Mouse (Mus musculus): ENCODE results near the gene Krtap9-5. TPM values are rescaled to one million over a fixed set of nuclear protein-coding genes. Genes with fewer than 3 reads are reported as not detected.

Krtap9-5 gene
- polyA plus RNA-seq (2017; shearing (Covaris generic)), result not detected

DNA sequence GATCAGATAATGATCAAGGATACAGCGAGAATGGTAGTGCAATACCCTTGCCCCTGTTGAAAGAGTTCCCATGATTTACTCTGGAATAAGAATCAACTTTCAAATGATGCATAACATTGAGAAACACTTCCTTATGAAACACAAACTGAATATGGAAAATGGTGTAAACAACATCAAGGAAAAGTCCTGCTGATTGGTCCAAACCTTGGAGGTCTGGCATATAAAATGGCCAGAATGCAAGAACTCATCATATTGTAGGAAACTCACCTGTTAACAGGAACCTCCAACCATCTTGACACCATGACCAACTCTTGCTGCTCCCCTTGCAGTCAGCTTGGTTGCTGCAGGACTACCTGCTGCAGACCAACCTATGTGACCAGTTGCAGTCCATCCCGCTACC, at the start of gene Krtap9-5:
TSS of gene Krtap9-5 (plus strand) at position 301 of the 400 bp plus-strand sequence.

GRCm38 (mm10) chr11:99907620-99908019, 40.7 kb upstream of the Krtap9-5 start, which contains the start of gene Krtap31-1:
Gene Krtap31-1, plus strand, starts transcription at chr11:99907920.

DNA sequence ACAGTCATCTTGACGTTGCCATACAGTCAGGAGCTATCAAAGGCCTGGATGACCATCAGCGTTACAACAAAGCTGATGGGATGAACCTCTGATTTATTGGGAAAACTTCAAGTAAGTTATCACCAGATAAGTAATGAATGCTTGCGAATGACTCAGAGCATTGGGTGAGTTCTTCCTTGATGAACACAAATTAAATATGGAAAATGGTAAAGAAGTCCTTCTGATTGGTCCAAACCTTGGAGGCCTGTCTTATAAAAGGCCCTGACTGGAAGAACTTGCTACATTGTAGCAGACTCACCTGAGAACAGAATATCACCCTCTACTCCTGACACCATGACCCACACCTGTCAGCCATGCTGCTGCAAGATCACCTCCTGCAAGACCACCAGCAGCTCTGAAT, 33.8 kb upstream of the Krtap9-5 start, which contains the start of gene Gm11565:
TSS of gene Gm11565 (plus strand) at position 301 of the 400 bp plus-strand sequence.

GRCm38 (mm10) chr11:99935991-99936390, 12.3 kb upstream of the Krtap9-5 start, which contains the start of gene Krtap31-2:
Gene Krtap31-2, plus strand, starts transcription at chr11:99936291.

GRCm38 (mm10) chr11:99978953-99979352, 30.7 kb downstream of the Krtap9-5 start, which contains the start of gene Krtap29-1:
Gene Krtap29-1, minus strand, starts transcription at chr11:99979053.

DNA sequence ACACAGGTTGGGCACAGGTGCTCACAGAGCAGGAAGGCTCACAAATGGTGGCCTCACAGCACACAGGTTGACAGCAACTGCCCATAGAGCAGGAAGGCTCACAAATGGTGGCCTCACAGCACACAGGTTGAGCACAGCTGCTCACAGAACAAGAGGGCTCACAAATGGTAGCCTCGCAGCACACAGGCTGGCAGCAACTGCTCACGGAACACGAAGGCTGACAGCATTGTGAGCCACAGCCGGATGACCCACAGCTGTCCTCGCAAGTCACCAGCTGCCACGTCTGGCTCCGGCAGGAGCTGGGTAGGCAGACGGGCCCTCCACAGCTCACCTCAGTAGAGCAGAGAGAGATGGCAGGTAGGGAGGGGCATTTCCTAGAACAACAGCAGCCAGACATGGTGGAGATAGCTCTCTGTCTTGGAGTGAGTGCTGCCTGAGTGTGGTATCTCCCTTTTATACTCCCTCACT, 37.9 kb downstream of the Krtap9-5 start, which contains the start of gene Krtap16-1:
TSS of gene Krtap16-1 (minus strand) at position 418 of the 468 bp plus-strand sequence.

GRCm38 (mm10) chr11:99993620-99994383, 45.5 kb downstream of the Krtap9-5 start, which contains the start of gene Krtap17-1:
Gene Krtap17-1, minus strand, starts transcription at chr11:99993994.

Other genes with a start within 250 kb of the Krtap9-5 start
- not detected for gene Gm14180, start 214.2 kb upstream of the Krtap9-5 start, polyA plus RNA-seq (2017; shearing (Covaris generic))
- gene Gm11595, start 175.6 kb upstream of the Krtap9-5 start, polyA plus RNA-seq (2017; shearing (Covaris generic)), result under 1 TPM in 1 of 2 experiments, not detected in 1; 0.32 TPM
- gene Krtap4-8, start 167.8 kb upstream of the Krtap9-5 start, polyA plus RNA-seq (2017; shearing (Covaris generic)), result not detected
- not detected for gene Krtap4-9, start 163.3 kb upstream of the Krtap9-5 start, polyA plus RNA-seq (2017; shearing (Covaris generic))
- gene Gm11596, start 155.0 kb upstream of the Krtap9-5 start, polyA plus RNA-seq (2017; shearing (Covaris generic)), result not detected
- not detected for gene Gm11569, start 149.5 kb upstream of the Krtap9-5 start, polyA plus RNA-seq (2017; shearing (Covaris generic))
- not detected for gene Gm11554, start 144.0 kb upstream of the Krtap9-5 start, polyA plus RNA-seq (2017; shearing (Covaris generic))
- not detected for gene Krtap4-13, start 138.6 kb upstream of the Krtap9-5 start, polyA plus RNA-seq (2017; shearing (Covaris generic))
- not detected for gene Gm11564, start 132.8 kb upstream of the Krtap9-5 start, polyA plus RNA-seq (2017; shearing (Covaris generic))
- not detected for gene 2300003K06Rik, start 110.4 kb upstream of the Krtap9-5 start, polyA plus RNA-seq (2017; shearing (Covaris generic))
- not detected for gene Krtap4-16, start 96.9 kb upstream of the Krtap9-5 start, polyA plus RNA-seq (2017; shearing (Covaris generic))
- gene Gm11568, start 90.6 kb upstream of the Krtap9-5 start, polyA plus RNA-seq (2017; shearing (Covaris generic)), result under 1 TPM in 1 of 2 experiments, not detected in 1; 0.55 TPM
- gene Gm11559, start 84.0 kb upstream of the Krtap9-5 start, polyA plus RNA-seq (2017; shearing (Covaris generic)), result not detected
- gene Krtap9-1, start 75.1 kb upstream of the Krtap9-5 start, polyA plus RNA-seq (2017; shearing (Covaris generic)), result not detected
- gene Gm11567, start 69.3 kb upstream of the Krtap9-5 start, polyA plus RNA-seq (2017; shearing (Covaris generic)), result not detected
- not detected for gene Krtap31-1, start 40.6 kb upstream of the Krtap9-5 start, polyA plus RNA-seq (2017; shearing (Covaris generic))
- not detected for gene Gm11565, start 33.7 kb upstream of the Krtap9-5 start, polyA plus RNA-seq (2017; shearing (Covaris generic))
- gene Krtap31-2, start 12.2 kb upstream of the Krtap9-5 start, polyA plus RNA-seq (2017; shearing (Covaris generic)), result not detected
- not detected for gene Krtap29-1, start 30.6 kb downstream of the Krtap9-5 start, polyA plus RNA-seq (2017; shearing (Covaris generic))
- not detected for gene Krtap16-1, start 38.1 kb downstream of the Krtap9-5 start, polyA plus RNA-seq (2017; shearing (Covaris generic))
- gene Krtap17-1, start 45.5 kb downstream of the Krtap9-5 start, polyA plus RNA-seq (2017; shearing (Covaris generic)), result not detected
- under 1 TPM in 1 of 2 experiments, not detected in 1; 0.23 TPM for gene Krt33a, start 67.7 kb downstream of the Krtap9-5 start, polyA plus RNA-seq (2017; shearing (Covaris generic))
- not detected for gene Krt33b, start 81.4 kb downstream of the Krtap9-5 start, polyA plus RNA-seq (2017; shearing (Covaris generic))
- not detected for gene Krt34, start 93.1 kb downstream of the Krtap9-5 start, polyA plus RNA-seq (2017; shearing (Covaris generic))
- gene Krt31, start 102.1 kb downstream of the Krtap9-5 start, polyA plus RNA-seq (2017; shearing (Covaris generic)), result under 1 TPM in 1 of 2 experiments, not detected in 1; 0.15 TPM
- not detected for gene Krt32, start 139.8 kb downstream of the Krtap9-5 start, polyA plus RNA-seq (2017; shearing (Covaris generic))
- gene Krt35, start 147.8 kb downstream of the Krtap9-5 start, polyA plus RNA-seq (2017; shearing (Covaris generic)), result not detected
- not detected for gene Krt36, start 157.2 kb downstream of the Krtap9-5 start, polyA plus RNA-seq (2017; shearing (Covaris generic))
- gene Krt13, start 173.1 kb downstream of the Krtap9-5 start, polyA plus RNA-seq (2017; shearing (Covaris generic)), result not detected
- gene Krt15, start 187.5 kb downstream of the Krtap9-5 start, polyA plus RNA-seq (2017; shearing (Covaris generic)), result not detected
- under 1 TPM in 1 of 2 experiments, not detected in 1; 0.28 TPM for gene Krt19, start 200.2 kb downstream of the Krtap9-5 start, polyA plus RNA-seq (2017; shearing (Covaris generic))
- gene Krt9, start 244.8 kb downstream of the Krtap9-5 start, polyA plus RNA-seq (2017; shearing (Covaris generic)), result under 1 TPM in 1 of 2 experiments, not detected in 1; 0.06 TPM

Data from activated CD4-positive, CD25-positive, alpha-beta regulatory T cell (primary cell).